Comparison of ENCODE assay signal across 18 mouse cellular contexts in the genomic region with DNA sequence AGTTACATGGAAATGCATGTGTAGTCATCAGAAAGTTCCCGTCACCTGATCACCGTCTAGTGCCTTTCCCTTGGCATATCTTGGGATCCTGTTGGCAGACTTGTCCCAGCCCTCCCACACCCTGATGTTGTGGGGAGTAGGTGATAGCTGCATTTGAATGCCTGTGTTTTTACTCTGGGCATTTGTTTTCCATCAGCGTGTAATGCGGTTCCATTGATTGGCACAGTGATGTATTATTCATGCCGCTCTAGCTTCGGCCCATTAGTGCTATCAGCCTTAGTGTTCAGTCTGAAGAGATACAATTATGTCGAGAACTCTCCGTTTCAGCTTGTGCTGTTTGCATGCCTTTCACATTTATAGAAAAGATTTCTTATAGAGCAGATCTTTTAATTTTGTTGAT.
A peak's percentile ranks its signal among the peaks of the same experiment; 100 is the strongest.
DNase-seq lines count a peak whose midpoint lies in the region; ATAC-seq and TF ChIP-seq lines count a peak whose summit lies in the region.
"Had no signal": no experiment of that assay in that cellular context is flagged by ENCODE, and none has a peak within 500 bp of the region (broad histone marks: within the 10 kb centered on the region; RNA-seq: fewer than 3 reads in every experiment).

No protein-coding gene starts in this region.

- no peaks in the 10 kb centered on the region for H3K27me3 ChIP-seq in heart, embryonic 10.5 days (ENCODE audit: insufficient read depth, poor library complexity, severe bottlenecking)
- no peaks in the 10 kb centered on the region for H3K27me3 ChIP-seq in neural tube, embryonic 12.5 days (replicated peaks)
- no peaks in the 10 kb centered on the region for H3K27me3 ChIP-seq in forebrain, embryonic 15.5 days
- no peaks in the 10 kb centered on the region for H3K27me3 ChIP-seq in midbrain, embryonic 15.5 days (replicated peaks)
- no peaks in the 10 kb centered on the region for H3K27me3 ChIP-seq in stomach, postnatal 0 days (ENCODE audit: control insufficient read depth, insufficient read depth, low read length)
- H3K27me3 ChIP-seq: embryonic facial prominence, embryonic 15.5 days; kidney, embryonic 15.5 days; lung, embryonic 15.5 days; stomach, embryonic 15.5 days had no signal

- H3K9me3 ChIP-seq in heart, embryonic 10.5 days: no peaks in the 10 kb centered on the region
- H3K9me3 ChIP-seq in neural tube, embryonic 12.5 days: no peaks in the 10 kb centered on the region
- no peaks in the 10 kb centered on the region for H3K9me3 ChIP-seq in forebrain, embryonic 15.5 days
- no peaks in the 10 kb centered on the region for H3K9me3 ChIP-seq in midbrain, embryonic 15.5 days
- no peaks in the 10 kb centered on the region for H3K9me3 ChIP-seq in stomach, postnatal 0 days (ENCODE audit: control insufficient read depth, low read length)
- H3K9me3 ChIP-seq: embryonic facial prominence, embryonic 15.5 days; kidney, embryonic 15.5 days; lung, embryonic 15.5 days; stomach, embryonic 15.5 days had no signal

- WGBS in heart, embryonic 10.5 days: 73% methylated on average over 8 of the region's 8 CpGs
- WGBS in neural tube, embryonic 12.5 days: 48% methylated on average over 8 of the region's 8 CpGs
- 8% methylated on average over 8 of the region's 8 CpGs for WGBS in forebrain, embryonic 15.5 days
- 37% methylated on average over 8 of the region's 8 CpGs for WGBS in midbrain, embryonic 15.5 days
- 83% methylated on average over 8 of the region's 8 CpGs for WGBS in stomach, postnatal 0 days

- no peak for TF ChIP-seq EP300 in stomach, postnatal 0 days (optimal IDR thresholded peaks at IDR 0.05)

- H3K4me3 ChIP-seq in heart, embryonic 10.5 days: no peak overlapping the region
- H3K4me3 ChIP-seq in neural tube, embryonic 12.5 days: no peak overlapping the region
- H3K4me3 ChIP-seq in forebrain, embryonic 15.5 days: no peak overlapping the region
- no peak overlapping the region for H3K4me3 ChIP-seq in midbrain, embryonic 15.5 days
- no peak overlapping the region for H3K4me3 ChIP-seq in stomach, postnatal 0 days (ENCODE audit: low read depth, low read length)
- H3K4me3 ChIP-seq: embryonic facial prominence, embryonic 15.5 days; kidney, embryonic 15.5 days; layer of hippocampus, adult 2 months; lung, embryonic 15.5 days; stomach, embryonic 15.5 days had no signal

- ATAC-seq in neural tube, embryonic 12.5 days (ENCODE audit: low FRiP score, low read depth): peak; percentile 68
- peak; percentile 91 for ATAC-seq in forebrain, embryonic 15.5 days (replicated peaks)
- ATAC-seq in midbrain, embryonic 15.5 days (replicated peaks): peak; percentile 70; the same call in 1 of the 2 replicates
- ATAC-seq in stomach, postnatal 0 days (ENCODE audit: low FRiP score, low TSS enrichment): no peak

- no peak overlapping the region for H3K4me2 ChIP-seq in neural tube, embryonic 12.5 days (replicated peaks)
- peak overlapping the region; percentile 23 for H3K4me2 ChIP-seq in forebrain, embryonic 15.5 days (replicated peaks)
- H3K4me2 ChIP-seq in midbrain, embryonic 15.5 days: no peak overlapping the region
- H3K4me2 ChIP-seq in stomach, postnatal 0 days (replicated peaks; ENCODE audit: low read depth): no peak overlapping the region
- H3K4me2 ChIP-seq: embryonic facial prominence, embryonic 15.5 days; kidney, embryonic 15.5 days; liver, embryonic 11.5 days; lung, embryonic 15.5 days; stomach, embryonic 15.5 days had no signal

- H3K36me3 ChIP-seq in heart, embryonic 10.5 days: no peaks in the 10 kb centered on the region
- H3K36me3 ChIP-seq in neural tube, embryonic 12.5 days: no peaks in the 10 kb centered on the region
- H3K36me3 ChIP-seq in forebrain, embryonic 15.5 days: no peaks in the 10 kb centered on the region
- H3K36me3 ChIP-seq in midbrain, embryonic 15.5 days (replicated peaks): no peaks in the 10 kb centered on the region
- no peaks in the 10 kb centered on the region for H3K36me3 ChIP-seq in stomach, postnatal 0 days (ENCODE audit: control insufficient read depth, insufficient read depth, low read length)
- H3K36me3 ChIP-seq: embryonic facial prominence, embryonic 15.5 days; kidney, embryonic 15.5 days; lung, embryonic 15.5 days; stomach, embryonic 15.5 days had no signal

- no peak overlapping the region for H3K27ac ChIP-seq in heart, embryonic 10.5 days
- H3K27ac ChIP-seq in neural tube, embryonic 12.5 days: no peak overlapping the region
- H3K27ac ChIP-seq in forebrain, embryonic 15.5 days (replicated peaks): no peak overlapping the region
- H3K27ac ChIP-seq in midbrain, embryonic 15.5 days: no peak overlapping the region
- H3K27ac ChIP-seq in stomach, postnatal 0 days (replicated peaks): no peak overlapping the region
- H3K27ac ChIP-seq: embryonic facial prominence, embryonic 15.5 days; kidney, embryonic 15.5 days; layer of hippocampus, adult 2 months; lung, embryonic 15.5 days; stomach, embryonic 15.5 days had no signal

- H3K9ac ChIP-seq in neural tube, embryonic 12.5 days: no peak overlapping the region
- no peak overlapping the region for H3K9ac ChIP-seq in forebrain, embryonic 15.5 days (replicated peaks)
- H3K9ac ChIP-seq in midbrain, embryonic 15.5 days: no peak overlapping the region
- no peak overlapping the region for H3K9ac ChIP-seq in stomach, postnatal 0 days (ENCODE audit: low read length)
- H3K9ac ChIP-seq: embryonic facial prominence, embryonic 15.5 days; kidney, embryonic 15.5 days; lung, embryonic 15.5 days; stomach, embryonic 15.5 days had no signal

- TF ChIP-seq CTCF in stomach, postnatal 0 days (IDR thresholded peaks at IDR 0.05; ENCODE audit: low read depth): no peak

- DNase-seq in heart, adult 11 months: peak; percentile 71
- DNase-seq in heart, embryonic 10.5 days (ENCODE audit: low spot score): no peak
- no peak for DNase-seq in neural tube, embryonic 10.5 days (ENCODE audit: extremely low spot score, low spot score)
- DNase-seq in kidney, postnatal 25 days: no peak
- DNase-seq in stomach, postnatal 0 days (ENCODE audit: low spot score): no peak
- DNase-seq: cerebellum, adult 2 months; heart, postnatal 10 days; spleen, adult 18-20 months; thymus, postnatal 14 days had no signal

- no peaks in the 10 kb centered on the region for H3K4me1 ChIP-seq in heart, embryonic 10.5 days
- peaks cover 8% of the 10 kb centered on the region; the same call in 1 of the 2 replicates for H3K4me1 ChIP-seq in neural tube, embryonic 12.5 days
- H3K4me1 ChIP-seq in forebrain, embryonic 15.5 days: peaks cover 9% of the 10 kb centered on the region
- peaks cover 3% of the 10 kb centered on the region for H3K4me1 ChIP-seq in midbrain, embryonic 15.5 days
- no peaks in the 10 kb centered on the region for H3K4me1 ChIP-seq in stomach, postnatal 0 days (replicated peaks; ENCODE audit: control insufficient read depth, insufficient read depth)
- H3K4me1 ChIP-seq: embryonic facial prominence, embryonic 15.5 days; kidney, embryonic 15.5 days; lung, embryonic 15.5 days; stomach, embryonic 15.5 days had no signal
